Mouse (Mus musculus) stomach, embryonic 16.5 days (tissue): ENCODE data around the gene Olfr622. TPM values are rescaled to one million over a fixed set of nuclear protein-coding genes. Genes with fewer than 3 reads are reported as not detected.

Experiments
- ATAC-seq: fragments of 200-750 bp; cut with Nextera tagmentation; 2 replicates; pipeline ENCODE4 v1.8.0; 2017; ENCODE audit warnings: moderate number of reproducible peaks, moderate TSS enrichment; ENCODE audit not compliant: insufficient read depth, low FRiP score
- H3K27ac ChIP-seq: fragments of 300-500 bp; sonication (generic); 2 replicates; pipeline ENCODE4 v1.5.1; 2014; ENCODE audit warnings: low read length
- H3K27me3 ChIP-seq: fragments of 300-500 bp; sonication (generic); 2 replicates; pipeline ENCODE4 v1.6.1; 2014; ENCODE audit warnings: low read length, control low read depth, mixed read lengths; ENCODE audit not compliant: control insufficient read depth, insufficient read depth
- H3K36me3 ChIP-seq: fragments of 300-500 bp; sonication (generic); 2 replicates; pipeline ENCODE4 v1.6.1; 2014; ENCODE audit warnings: low read length; ENCODE audit not compliant: control insufficient read depth, insufficient read depth
- H3K4me1 ChIP-seq: fragments of 300-500 bp; sonication (generic); 2 replicates; pipeline ENCODE4 v1.6.1; 2014; ENCODE audit warnings: low read length, control low read depth, mixed read lengths; ENCODE audit not compliant: control insufficient read depth, insufficient read depth
- H3K4me2 ChIP-seq: fragments of 300-500 bp; sonication (generic); 2 replicates; pipeline ENCODE4 v1.6.1; 2014; ENCODE audit warnings: low read depth, low read length, mixed read lengths
- H3K4me3 ChIP-seq: fragments of 300-500 bp; sonication (generic); replicated peaks from 2 replicates; pipeline ENCODE4 v1.5.1; 2014; ENCODE audit warnings: mild to moderate bottlenecking, low read length
- H3K9ac ChIP-seq: fragments of 300-500 bp; sonication (generic); 2 replicates; pipeline ENCODE4 v1.6.1; 2014; ENCODE audit warnings: low read length
- H3K9me3 ChIP-seq: fragments of 300-500 bp; sonication (generic); replicated peaks from 2 replicates; pipeline ENCODE4 v1.6.1; 2016; ENCODE audit warnings: low read length, control low read depth; ENCODE audit not compliant: control insufficient read depth
- WGBS: fragments of 180-500 bp; shearing (Covaris S2); extraction: QIAGEN DNeasy Blood & Tissue Kit; methylation state at CpG from one replicate; pipeline ENCODE4 v1.1.7; 2014; 5-methylcytosine and 5-hydroxymethylcytosine counted together
- polyA plus RNA-seq: library from polyadenylated mRNA; unstranded; fragments of >200 nt; fragmentation: Nextera tagmentation; extraction: Ambion mirVana; gene quantifications from 2 replicates; pipeline ENCODE4 v1.2.1, GENCODE M21; 2015

Olfr622 gene
- polyA plus RNA-seq, result not detected in 2 replicates

DNA sequence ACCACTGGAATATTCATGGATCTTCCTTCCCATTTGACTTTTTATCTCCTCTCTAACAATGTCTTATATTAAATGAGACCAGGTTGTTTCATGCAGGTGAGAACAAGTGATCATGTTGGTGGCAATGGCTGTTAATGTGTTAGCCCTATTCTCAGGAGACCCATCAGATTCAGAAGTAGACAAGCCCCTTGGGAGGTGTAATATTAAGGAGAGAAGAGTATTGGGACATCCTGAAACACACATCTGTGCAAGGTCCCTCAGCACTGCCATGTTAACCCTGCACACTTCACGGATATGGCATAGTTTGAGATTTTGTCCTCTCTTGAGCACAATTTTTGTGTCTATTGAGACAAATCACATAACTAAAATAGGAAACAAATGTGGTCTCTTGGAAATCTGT, at the start of gene Olfr622:
Gene Olfr622 (minus strand): TSS at position 101 of the 400 bp plus-strand sequence.
- H3K27me3 ChIP-seq, result no peaks in the 10 kb centered on the region
- H3K4me3 ChIP-seq, result no peak within 1 kb of the TSS
- no peaks in the 10 kb centered on the region for H3K4me1 ChIP-seq
- no peaks in the 10 kb centered on the region for H3K36me3 ChIP-seq
- no peak within 1 kb of the TSS for H3K4me2 ChIP-seq
- no peaks in the 10 kb centered on the region for H3K9me3 ChIP-seq
- H3K27ac ChIP-seq, result no peak within 1 kb of the TSS
- H3K9ac ChIP-seq, result no peak within 1 kb of the TSS
- ATAC-seq, result no peak
- 69% methylated on average over 1 of the region's 1 CpGs for WGBS

GRCm38 (mm10) chr7:103682420-103682819, 39.9 kb upstream of the Olfr622 start, which contains the start of gene Olfr625-ps1:
Olfr625-ps1 (plus strand) TSS chr7:103682720.
- Histone ChIP-seq H3K27me3 (no peaks in the 10 kb centered on the region), H3K36me3 (no peaks in the 10 kb centered on the region), H3K4me1 (no peaks in the 10 kb centered on the region), H3K9ac (no peak within 1 kb of the TSS), H3K9me3 (no peaks in the 10 kb centered on the region), H3K4me2 (no peak within 1 kb of the TSS), H3K4me3 (no peak within 1 kb of the TSS), H3K27ac (no peak within 1 kb of the TSS)
- no peak for ATAC-seq

DNA sequence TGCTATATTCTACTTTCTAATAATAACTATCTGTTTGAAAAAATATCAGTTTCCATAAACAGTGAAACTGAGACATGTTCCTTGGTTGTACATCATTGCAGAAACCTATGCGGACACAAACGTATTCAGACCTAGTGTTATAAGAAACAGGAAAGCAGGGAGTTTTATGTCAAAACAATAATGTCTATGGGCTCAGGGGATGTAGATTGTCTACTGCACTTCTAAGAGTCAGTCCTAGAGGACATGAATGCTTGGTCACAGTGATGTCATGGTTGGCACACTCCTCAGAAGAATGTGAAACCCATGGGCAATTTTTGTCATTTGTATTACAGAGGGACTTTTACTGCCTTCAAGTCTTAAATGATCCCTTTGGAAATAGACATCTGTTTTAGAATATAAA, 28.6 kb upstream of the Olfr622 start, which contains the start of gene Olfr624:
Gene Olfr624 (minus strand): TSS at position 101 of the 400 bp plus-strand sequence.
- H3K9ac ChIP-seq, result no peak within 1 kb of the TSS
- H3K4me3 ChIP-seq, result no peak within 1 kb of the TSS
- no peak within 1 kb of the TSS for H3K4me2 ChIP-seq
- no peaks in the 10 kb centered on the region for H3K9me3 ChIP-seq
- no peaks in the 10 kb centered on the region for H3K36me3 ChIP-seq
- no peak within 1 kb of the TSS for H3K27ac ChIP-seq
- H3K27me3 ChIP-seq, result no peaks in the 10 kb centered on the region
- no peaks in the 10 kb centered on the region for H3K4me1 ChIP-seq
- ATAC-seq, result no peak
- 85% methylated on average over 2 of the region's 2 CpGs for WGBS

- ATAC-seq, result no peak
- H3K9ac ChIP-seq, result no peak within 1 kb of the TSS
- no peak within 1 kb of the TSS for H3K4me3 ChIP-seq
Observed at GRCm38 (mm10) chr7:103663598-103663997, 21.1 kb upstream of the Olfr622 start, which contains the start of gene Olfr623. Olfr623 (minus strand) TSS chr7:103663698.

DNA sequence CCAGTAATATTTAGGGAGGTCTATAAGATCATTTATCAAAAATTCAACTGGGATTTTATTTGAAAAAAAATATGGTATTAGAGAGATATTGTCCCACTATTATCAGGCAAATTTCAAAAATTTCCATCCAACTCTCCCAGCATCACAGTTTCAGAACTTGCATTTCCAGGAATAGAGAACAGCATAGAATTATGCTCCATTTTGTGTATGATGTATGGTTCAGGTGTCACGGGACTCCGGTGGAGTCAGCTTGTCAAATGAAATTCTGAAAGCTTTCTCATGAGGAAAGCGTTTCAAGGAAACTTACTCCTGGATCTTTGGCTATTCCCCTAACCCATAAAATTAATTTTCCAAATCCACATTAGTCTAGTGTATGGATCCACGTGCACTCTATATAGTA, 1.6 kb upstream of the Olfr622 start:
- H3K9me3 ChIP-seq, result no peaks in the 10 kb centered on the region
- no peak overlapping the region for H3K27ac ChIP-seq
- no peak overlapping the region for H3K9ac ChIP-seq
- no peaks in the 10 kb centered on the region for H3K36me3 ChIP-seq
- H3K4me1 ChIP-seq, result no peaks in the 10 kb centered on the region
- no peak for ATAC-seq
- no peaks in the 10 kb centered on the region for H3K27me3 ChIP-seq
- no peak overlapping the region for H3K4me3 ChIP-seq
- WGBS, result 70% methylated on average over 4 of the region's 4 CpGs
- no peak overlapping the region for H3K4me2 ChIP-seq

More at GRCm38 (mm10) chr7:103663598-103663997, 21.1 kb upstream of the Olfr622 start, which contains the start of gene Olfr623:
- Histone ChIP-seq H3K36me3 (no peaks in the 10 kb centered on the region), H3K4me2 (no peak within 1 kb of the TSS), H3K9me3 (no peaks in the 10 kb centered on the region), H3K4me1 (no peaks in the 10 kb centered on the region), H3K27me3 (no peaks in the 10 kb centered on the region), H3K27ac (no peak within 1 kb of the TSS)

DNA sequence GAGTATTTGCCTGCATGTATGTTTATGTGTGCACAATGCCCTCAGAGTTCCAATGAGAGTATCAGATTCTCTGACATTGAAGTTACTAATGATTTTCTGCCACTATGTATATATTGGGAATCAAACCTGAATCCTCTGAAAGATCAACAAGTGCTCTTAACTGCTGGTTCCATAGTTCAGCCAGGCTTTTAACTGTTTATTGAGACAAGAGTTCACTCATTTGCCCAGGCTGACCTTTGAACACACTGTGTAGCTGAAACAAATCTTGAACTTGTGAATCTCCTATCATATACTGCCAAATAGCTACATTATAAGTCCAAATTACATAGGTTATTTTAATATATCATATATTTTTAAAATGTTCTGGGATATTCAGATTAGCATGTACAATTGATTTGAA, 5.7 kb downstream of the Olfr622 start:
- no peaks in the 10 kb centered on the region for H3K4me1 ChIP-seq
- no peaks in the 10 kb centered on the region for H3K36me3 ChIP-seq
- H3K4me3 ChIP-seq, result no peak overlapping the region
- H3K9ac ChIP-seq, result no peak overlapping the region
- H3K4me2 ChIP-seq, result no peak overlapping the region
- ATAC-seq, result no peak
- no peak overlapping the region for H3K27ac ChIP-seq
- no peaks in the 10 kb centered on the region for H3K9me3 ChIP-seq
- H3K27me3 ChIP-seq, result no peaks in the 10 kb centered on the region

GRCm38 (mm10) chr7:103612434-103612833, 30.1 kb downstream of the Olfr622 start, which contains the start of gene Olfr620:
Olfr620 (minus strand) TSS chr7:103612534.
- WGBS, result 70% methylated on average over 2 of the region's 2 CpGs
- no peak for ATAC-seq
- H3K9me3 ChIP-seq, result no peaks in the 10 kb centered on the region
- no peaks in the 10 kb centered on the region for H3K36me3 ChIP-seq
- H3K4me2 ChIP-seq, result no peak within 1 kb of the TSS
- no peaks in the 10 kb centered on the region for H3K27me3 ChIP-seq
- no peak within 1 kb of the TSS for H3K27ac ChIP-seq
- H3K4me3 ChIP-seq, result no peak within 1 kb of the TSS
- H3K9ac ChIP-seq, result no peak within 1 kb of the TSS
- H3K4me1 ChIP-seq, result no peaks in the 10 kb centered on the region

GRCm38 (mm10) chr7:103607425-103607824, 35.1 kb downstream of the Olfr622 start:
- Histone ChIP-seq H3K4me1 (no peaks in the 10 kb centered on the region), H3K4me2 (no peak overlapping the region), H3K36me3 (no peaks in the 10 kb centered on the region), H3K4me3 (no peak overlapping the region), H3K27me3 (no peaks in the 10 kb centered on the region), H3K27ac (no peak overlapping the region), H3K9me3 (no peaks in the 10 kb centered on the region), H3K9ac (no peak overlapping the region)
- WGBS, result 63% methylated on average over 2 of the region's 2 CpGs
- no peak for ATAC-seq

DNA sequence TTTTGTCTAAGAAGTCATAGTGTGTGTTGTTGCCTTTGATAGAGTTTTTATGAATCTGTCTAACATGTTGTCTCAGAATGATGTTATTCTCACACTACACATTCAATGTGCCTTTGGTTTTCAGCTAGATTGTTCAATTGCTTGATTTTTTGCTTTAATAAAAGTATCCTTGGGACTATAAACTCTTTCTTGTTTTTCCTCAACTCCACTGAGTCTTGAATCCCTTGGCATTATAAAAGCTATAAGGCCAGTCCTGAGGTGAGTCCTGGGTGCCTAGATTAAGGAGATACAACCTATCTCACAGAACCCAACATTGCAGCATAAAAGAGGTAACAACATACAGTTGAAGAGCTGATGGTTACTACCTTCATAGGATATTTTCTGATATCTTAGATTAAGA, 42.2 kb downstream of the Olfr622 start, which contains the start of gene Olfr619:
Gene Olfr619 (plus strand): TSS at position 301 of the 400 bp plus-strand sequence.
- H3K4me2 ChIP-seq, result no peak within 1 kb of the TSS
- no peak within 1 kb of the TSS for H3K9ac ChIP-seq
- H3K36me3 ChIP-seq, result no peaks in the 10 kb centered on the region
- no peaks in the 10 kb centered on the region for H3K4me1 ChIP-seq
- H3K27ac ChIP-seq, result no peak within 1 kb of the TSS
- no peaks in the 10 kb centered on the region for H3K27me3 ChIP-seq
- ATAC-seq, result no peak
- H3K4me3 ChIP-seq, result no peak within 1 kb of the TSS
- no peaks in the 10 kb centered on the region for H3K9me3 ChIP-seq
